Mouse (Mus musculus) liver, embryonic 16.5 days (tissue): ENCODE data around the gene D630023F18Rik. TPM values are rescaled to one million over a fixed set of nuclear protein-coding genes. Genes with fewer than 3 reads are reported as not detected.

ENCODE experiments used
- ATAC-seq: fragments of 200-750 bp; cut with Nextera tagmentation; 2 replicates; pipeline ENCODE4 v1.8.0; 2017; ENCODE audit warnings: low read depth, mild to moderate bottlenecking, moderate number of reproducible peaks, moderate library complexity
- H3K27ac ChIP-seq: fragments of 300-500 bp; sonication (generic); 2 replicates; pipeline ENCODE4 v1.5.1; 2014; ENCODE audit warnings: mild to moderate bottlenecking, low read length
- H3K27me3 ChIP-seq: fragments of 300-500 bp; sonication (generic); 2 replicates; pipeline ENCODE4 v1.6.1; 2014; ENCODE audit warnings: low read depth, low read length, mixed read lengths; ENCODE audit not compliant: control insufficient read depth, insufficient read depth
- H3K36me3 ChIP-seq: fragments of 300-500 bp; sonication (generic); 2 replicates; pipeline ENCODE4 v1.6.1; 2014; ENCODE audit warnings: mild to moderate bottlenecking; ENCODE audit not compliant: control insufficient read depth, insufficient read depth
- H3K4me1 ChIP-seq: fragments of 300-500 bp; sonication (generic); 2 replicates; pipeline ENCODE4 v1.6.1; 2014; ENCODE audit warnings: low read depth, low read length, mixed read lengths; ENCODE audit not compliant: control insufficient read depth
- H3K4me2 ChIP-seq: fragments of 300-500 bp; sonication (generic); 2 replicates; pipeline ENCODE4 v1.6.1; 2014; ENCODE audit warnings: low read depth, low read length, mixed read lengths
- H3K4me3 ChIP-seq: fragments of 300-500 bp; sonication (generic); 2 replicates; pipeline ENCODE4 v1.5.1; 2014; ENCODE audit warnings: low read depth, mild to moderate bottlenecking, low read length
- H3K9ac ChIP-seq: fragments of 300-500 bp; sonication (generic); 2 replicates; pipeline ENCODE4 v1.6.1; 2014; ENCODE audit warnings: low read depth, low read length
- H3K9me3 ChIP-seq: fragments of 300-500 bp; sonication (generic); replicated peaks from 2 replicates; pipeline ENCODE4 v1.6.1; 2016; ENCODE audit warnings: low read length; ENCODE audit not compliant: control insufficient read depth
- WGBS: fragments of 180-500 bp; shearing (Covaris S2); extraction: QIAGEN DNeasy Blood & Tissue Kit; methylation state at CpG from one replicate; pipeline ENCODE4 v1.1.7; 2014; ENCODE audit not compliant: insufficient replicate concordance; 5-methylcytosine and 5-hydroxymethylcytosine counted together
- polyA plus RNA-seq: library from polyadenylated mRNA; unstranded; fragments of >200 nt; fragmentation: Nextera tagmentation; extraction: Ambion mirVana; gene quantifications from 2 replicates; pipeline ENCODE4 v1.2.1, GENCODE M21; 2015

D630023F18Rik gene
- polyA plus RNA-seq, 1 experiment from 2014 or later = 0.48 TPM

DNA sequence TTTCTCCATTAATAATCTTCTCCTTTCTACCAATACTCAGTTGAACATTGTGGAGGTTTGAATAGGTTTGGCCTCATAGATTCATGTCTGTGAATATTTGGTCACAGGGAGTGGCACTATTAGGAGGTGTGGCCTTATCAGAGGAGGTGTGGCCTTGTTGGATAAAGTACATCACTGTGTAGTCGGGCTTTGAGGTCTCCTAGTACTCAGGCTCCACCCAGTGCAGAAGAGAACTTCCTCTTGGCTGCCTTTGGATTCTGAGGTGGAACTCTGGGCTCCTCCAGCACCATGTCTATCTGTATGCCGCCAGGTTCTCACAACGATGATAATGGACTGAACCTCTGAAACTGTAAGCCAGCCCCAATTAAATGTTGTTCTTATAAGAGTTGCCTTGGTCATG, 26.1 kb downstream of the D630023F18Rik start:
- ATAC-seq = no peak
- H3K9ac ChIP-seq = no peak overlapping the region
- H3K27ac ChIP-seq = no peak overlapping the region
- H3K4me2 ChIP-seq = no peak overlapping the region
- no peaks in the 10 kb centered on the region for H3K36me3 ChIP-seq
- no peak overlapping the region for H3K4me3 ChIP-seq
- no peaks in the 10 kb centered on the region for H3K4me1 ChIP-seq
- no peaks in the 10 kb centered on the region for H3K9me3 ChIP-seq
- WGBS = 59% methylated on average over 3 of the region's 3 CpGs
- H3K27me3 ChIP-seq = no peaks in the 10 kb centered on the region

DNA sequence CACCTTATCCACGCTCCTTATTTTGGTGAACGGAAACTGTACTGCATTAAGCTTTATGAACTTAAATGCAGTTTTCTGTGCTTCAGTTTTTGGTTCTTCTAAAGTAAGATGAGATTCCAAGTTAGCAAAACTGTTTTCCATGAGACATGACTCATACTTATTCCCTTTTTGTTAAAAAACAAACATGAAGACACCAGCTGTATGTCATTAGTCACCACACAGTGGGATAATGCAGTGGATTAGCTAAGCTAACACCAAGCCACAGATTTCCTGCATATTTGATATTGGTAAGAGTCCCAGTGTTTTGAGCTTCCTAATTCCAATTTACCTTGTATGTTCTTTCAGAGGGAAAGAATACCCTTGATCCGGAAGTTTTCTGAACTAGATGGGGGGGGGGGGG, 31.4 kb downstream of the D630023F18Rik start:
- H3K36me3 ChIP-seq = no peaks in the 10 kb centered on the region
- WGBS = 71% methylated on average over 3 of the region's 3 CpGs
- H3K4me3 ChIP-seq = no peak overlapping the region
- H3K4me2 ChIP-seq = no peak overlapping the region
- H3K9ac ChIP-seq = no peak overlapping the region
- no peak overlapping the region for H3K27ac ChIP-seq
- H3K9me3 ChIP-seq = no peaks in the 10 kb centered on the region
- H3K27me3 ChIP-seq = no peaks in the 10 kb centered on the region
- no peak for ATAC-seq
- no peaks in the 10 kb centered on the region for H3K4me1 ChIP-seq

- no peak overlapping the region for H3K9ac ChIP-seq
- H3K4me2 ChIP-seq = no peak overlapping the region
- no peaks in the 10 kb centered on the region for H3K4me1 ChIP-seq
- 2% methylated on average over 2 of the region's 2 CpGs for WGBS
- H3K27me3 ChIP-seq = no peaks in the 10 kb centered on the region
- no peak overlapping the region for H3K4me3 ChIP-seq
- H3K27ac ChIP-seq = no peak overlapping the region
- peak; percentile 66 for ATAC-seq
- H3K9me3 ChIP-seq = no peaks in the 10 kb centered on the region
- no peaks in the 10 kb centered on the region for H3K36me3 ChIP-seq
Observed at GRCm38 (mm10) chr1:65090370-65090769, 32.6 kb downstream of the D630023F18Rik start.

DNA sequence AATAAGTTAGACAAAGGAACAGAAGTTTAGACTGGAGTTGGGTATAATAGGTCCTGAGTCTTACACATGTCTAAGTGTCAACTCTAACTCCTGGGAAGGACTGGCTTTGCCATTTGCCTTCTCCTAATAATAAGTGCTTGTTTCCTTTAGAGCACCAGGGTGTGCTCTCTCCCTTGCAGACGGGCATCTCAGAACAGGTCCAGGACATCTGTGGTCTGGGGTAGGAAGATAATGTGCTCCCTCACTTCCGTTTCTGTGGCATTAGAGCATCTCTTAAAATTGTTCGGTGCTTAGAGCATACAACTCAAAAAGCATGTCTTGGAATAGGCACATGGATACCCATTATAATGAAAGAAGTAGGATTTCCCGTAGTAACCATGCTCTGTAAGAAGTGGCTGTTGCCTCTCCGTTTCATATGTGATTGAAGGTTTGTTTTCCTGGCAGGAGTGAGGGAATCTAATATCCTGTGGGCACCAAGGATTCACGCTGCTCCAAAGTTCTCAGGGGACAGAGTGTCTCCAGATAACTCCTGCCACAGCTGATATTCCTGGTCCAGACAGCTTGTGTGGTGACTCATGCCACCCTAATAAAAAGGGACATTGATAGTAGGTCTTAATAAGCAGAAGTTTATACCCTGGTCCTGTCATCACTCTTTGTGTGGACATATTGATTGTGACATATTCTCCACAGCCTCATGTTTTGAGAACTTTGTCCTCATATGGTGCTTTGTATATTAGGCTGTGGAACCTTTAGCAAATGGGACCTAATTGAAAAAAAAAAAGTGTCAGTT, 34.3 kb downstream of the D630023F18Rik start:
- no peak overlapping the region for H3K4me3 ChIP-seq
- H3K4me1 ChIP-seq = no peaks in the 10 kb centered on the region
- no peak overlapping the region for H3K9ac ChIP-seq
- WGBS = 41% methylated on average over 6 of the region's 6 CpGs
- no peaks in the 10 kb centered on the region for H3K27me3 ChIP-seq
- ATAC-seq = no peak; the same call in 1 of the 2 replicates
- no peak overlapping the region for H3K27ac ChIP-seq
- H3K9me3 ChIP-seq = no peaks in the 10 kb centered on the region
- no peaks in the 10 kb centered on the region for H3K36me3 ChIP-seq
- no peak overlapping the region for H3K4me2 ChIP-seq

GRCm38 (mm10) chr1:65082188-65082587, 40.8 kb downstream of the D630023F18Rik start, which contains the start of gene Crygb:
Gene Crygb (minus strand): TSS chr1:65082288.
- 39% methylated on average over 7 of the region's 7 CpGs for WGBS
- no peaks in the 10 kb centered on the region for H3K36me3 ChIP-seq
- no peaks in the 10 kb centered on the region for H3K27me3 ChIP-seq
- no peaks in the 10 kb centered on the region for H3K9me3 ChIP-seq
- no peaks in the 10 kb centered on the region for H3K4me1 ChIP-seq
- no peak within 1 kb of the TSS for H3K27ac ChIP-seq
- no peak within 1 kb of the TSS for H3K4me3 ChIP-seq
- no peak within 1 kb of the TSS for H3K4me2 ChIP-seq
- H3K9ac ChIP-seq = no peak within 1 kb of the TSS
- no peak for ATAC-seq

GRCm38 (mm10) chr1:65075607-65076006, 47.4 kb downstream of the D630023F18Rik start:
- Histone ChIP-seq H3K4me3 (no peak overlapping the region), H3K9me3 (no peaks in the 10 kb centered on the region)
- 18% methylated on average over 5 of the region's 5 CpGs for WGBS

DNA sequence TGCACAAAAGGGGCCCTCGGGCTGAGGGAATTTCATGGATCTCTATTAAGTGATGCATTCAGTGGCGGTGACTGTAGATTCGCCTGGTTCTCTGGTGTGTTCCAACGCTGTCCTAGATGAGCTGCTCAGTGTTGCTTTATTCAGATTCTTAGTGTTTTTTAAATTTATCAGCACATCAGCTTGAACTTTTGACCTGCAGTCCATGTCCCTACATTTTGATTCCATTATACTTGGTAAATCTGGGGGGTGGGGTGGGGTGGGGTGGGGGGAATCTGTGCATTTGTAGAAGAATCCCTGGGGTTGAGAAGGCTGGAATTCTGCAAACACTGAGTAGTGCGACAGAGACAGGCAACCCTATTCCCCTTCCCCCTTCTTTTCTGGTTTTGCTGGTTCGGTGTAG, 49.4 kb downstream of the D630023F18Rik start, which contains the start of gene Crygc:
TSS of gene Crygc (minus strand) at position 101 of the 400 bp plus-strand sequence.
- H3K4me2 ChIP-seq = no peak within 1 kb of the TSS

More at GRCm38 (mm10) chr1:65075607-65076006, 47.4 kb downstream of the D630023F18Rik start:
- no peaks in the 10 kb centered on the region for H3K27me3 ChIP-seq
- no peak for ATAC-seq
- no peaks in the 10 kb centered on the region for H3K4me1 ChIP-seq
- H3K9ac ChIP-seq = no peak overlapping the region
- H3K4me2 ChIP-seq = no peak overlapping the region
- no peak overlapping the region for H3K27ac ChIP-seq
- H3K36me3 ChIP-seq = no peaks in the 10 kb centered on the region

GRCm38 (mm10) chr1:65067842-65068241, 55.2 kb downstream of the D630023F18Rik start:
- Histone ChIP-seq H3K4me1 (no peaks in the 10 kb centered on the region), H3K27me3 (no peaks in the 10 kb centered on the region), H3K4me3 (no peak overlapping the region), H3K9me3 (no peaks in the 10 kb centered on the region), H3K27ac (no peak overlapping the region), H3K4me2 (no peak overlapping the region), H3K9ac (no peak overlapping the region), H3K36me3 (no peaks in the 10 kb centered on the region)
- ATAC-seq = no peak

More for the DNA sequence above, 49.4 kb downstream of the D630023F18Rik start, which contains the start of gene Crygc:
- no peak within 1 kb of the TSS for H3K4me3 ChIP-seq
- H3K4me1 ChIP-seq = no peaks in the 10 kb centered on the region
- WGBS = 54% methylated on average over 6 of the region's 6 CpGs
- no peak within 1 kb of the TSS for H3K9ac ChIP-seq
- no peaks in the 10 kb centered on the region for H3K27me3 ChIP-seq
- no peaks in the 10 kb centered on the region for H3K36me3 ChIP-seq
- ATAC-seq = no peak
- H3K27ac ChIP-seq = no peak within 1 kb of the TSS
- no peaks in the 10 kb centered on the region for H3K9me3 ChIP-seq

- WGBS = 77% methylated on average over 15 of the region's 15 CpGs
- ATAC-seq = no peak
Observed at GRCm38 (mm10) chr1:65064201-65064600, 58.8 kb downstream of the D630023F18Rik start.

More at GRCm38 (mm10) chr1:65064201-65064600, 58.8 kb downstream of the D630023F18Rik start:
- H3K4me2 ChIP-seq = no peak overlapping the region
- H3K27ac ChIP-seq = no peak overlapping the region
- H3K9ac ChIP-seq = no peak overlapping the region
- H3K4me1 ChIP-seq = no peaks in the 10 kb centered on the region
- no peaks in the 10 kb centered on the region for H3K27me3 ChIP-seq
- H3K9me3 ChIP-seq = no peaks in the 10 kb centered on the region
- no peaks in the 10 kb centered on the region for H3K36me3 ChIP-seq
- H3K4me3 ChIP-seq = no peak overlapping the region
